In genomic region chr2:128751030-128751429, GRCm38 (mm10) we compare ENCODE assay signal across 30 mouse cellular contexts. TPM values are rescaled to one million over a fixed set of nuclear protein-coding genes. Genes with fewer than 3 reads are reported as not detected.
DNase-seq lines count a peak whose midpoint lies in the region; ATAC-seq and TF ChIP-seq lines count a peak whose summit lies in the region.
"Had no signal": no experiment of that assay in that cellular context is flagged by ENCODE, and none has a peak within 500 bp of the region (broad histone marks: within the 10 kb centered on the region; RNA-seq: fewer than 3 reads in every experiment).

No protein-coding gene starts in this region.

- TF ChIP-seq EP300 in liver, postnatal 0 days (IDR thresholded peaks at IDR 0.05; ENCODE audit: low read depth) = peak; percentile 63; the same call in 1 of the 2 replicates

- peaks cover 32% of the 10 kb centered on the region; the same call in 1 of the 2 replicates for H3K79me2 ChIP-seq in macrophage (ENCODE audit: inconsistent target)

- no peaks in the 10 kb centered on the region for H3K9me3 ChIP-seq in liver, postnatal 0 days (ENCODE audit: low read length)
- H3K9me3 ChIP-seq in midbrain, embryonic 10.5 days (replicated peaks) = no peaks in the 10 kb centered on the region
- H3K9me3 ChIP-seq: embryonic facial prominence, embryonic 12.5 days; forebrain, embryonic 10.5 days; forebrain, embryonic 15.5 days; heart, embryonic 10.5 days; liver, embryonic 12.5 days; megakaryocyte, embryonic 14.5 days; midbrain, embryonic 13.5 days had no signal

- 51% methylated on average over 6 of the region's 6 CpGs for WGBS in kidney, adult 2 months
- 47% methylated on average over 6 of the region's 6 CpGs for WGBS in liver, postnatal 0 days (ENCODE audit: insufficient replicate concordance)
- WGBS in macrophage (ENCODE audit: missing documents) = 14% methylated on average over 6 of the region's 6 CpGs
- WGBS in midbrain, embryonic 10.5 days = 89% methylated on average over 6 of the region's 6 CpGs

- H3K4me2 ChIP-seq in liver, postnatal 0 days (ENCODE audit: low read depth, low read length) = no peak overlapping the region
- H3K4me2 ChIP-seq: embryonic facial prominence, embryonic 12.5 days; forebrain, embryonic 15.5 days; liver, embryonic 12.5 days; midbrain, embryonic 13.5 days had no signal

- H3K27me3 ChIP-seq in kidney, adult 2 months (replicated peaks; ENCODE audit: control insufficient read depth, insufficient read depth, low read length) = no peaks in the 10 kb centered on the region
- H3K27me3 ChIP-seq in liver, postnatal 0 days (ENCODE audit: insufficient read depth, low read length) = no peaks in the 10 kb centered on the region
- no peaks in the 10 kb centered on the region for H3K27me3 ChIP-seq in midbrain, embryonic 10.5 days (ENCODE audit: low read depth, poor library complexity, severe bottlenecking)
- H3K27me3 ChIP-seq: embryonic facial prominence, embryonic 12.5 days; forebrain, embryonic 15.5 days; liver, embryonic 12.5 days; midbrain, embryonic 13.5 days; Patski had no signal

- no peak for TF ChIP-seq CTCF in gastrocnemius, adult 2 months (IDR thresholded peaks at IDR 0.05)
- no peak for TF ChIP-seq CTCF in kidney, adult 2 months (conservative IDR thresholded peaks at IDR 0.05; ENCODE audit: insufficient read depth, insufficient read length, low read depth, low read length)
- TF ChIP-seq CTCF in liver, postnatal 0 days (IDR thresholded peaks at IDR 0.05; ENCODE audit: low read depth) = no peak

- H3K9ac ChIP-seq in liver, postnatal 0 days (replicated peaks) = no peak overlapping the region
- H3K9ac ChIP-seq: embryonic facial prominence, embryonic 12.5 days; forebrain, embryonic 15.5 days; liver, embryonic 12.5 days; midbrain, embryonic 13.5 days had no signal

- H3K36me3 ChIP-seq in kidney, adult 2 months (ENCODE audit: control insufficient read depth, insufficient read depth, low read length) = no peaks in the 10 kb centered on the region; the same call in 1 of the 2 replicates
- 0 out of 2 replicates have a peak, but pooled peaks cover 3% of the 10 kb centered on the region for H3K36me3 ChIP-seq in liver, postnatal 0 days (replicated peaks; ENCODE audit: insufficient read depth, low read length)
- peaks cover 57% of the 10 kb centered on the region for H3K36me3 ChIP-seq in macrophage (ENCODE audit: inconsistent target)
- no peaks in the 10 kb centered on the region for H3K36me3 ChIP-seq in midbrain, embryonic 10.5 days
- H3K36me3 ChIP-seq: forebrain, embryonic 15.5 days; heart, embryonic 10.5 days; liver, embryonic 12.5 days; midbrain, embryonic 13.5 days had no signal

- H3K4me1 ChIP-seq in kidney, adult 2 months (ENCODE audit: control insufficient read depth, insufficient read depth, low read length) = peaks cover 17% of the 10 kb centered on the region
- no peaks in the 10 kb centered on the region; the same call in 1 of the 2 replicates for H3K4me1 ChIP-seq in liver, postnatal 0 days (ENCODE audit: insufficient read depth)
- peaks cover 6% of the 10 kb centered on the region for H3K4me1 ChIP-seq in midbrain, embryonic 10.5 days
- H3K4me1 ChIP-seq: forebrain, embryonic 15.5 days; midbrain, embryonic 13.5 days had no signal

- H3K27ac ChIP-seq in gastrocnemius, adult 2 months = peak overlapping the region; percentile 66
- peak overlapping the region; percentile 85 for H3K27ac ChIP-seq in kidney, adult 2 months (ENCODE audit: insufficient read depth, low read depth, low read length)
- no peak overlapping the region for H3K27ac ChIP-seq in liver, postnatal 0 days (ENCODE audit: low read depth)
- H3K27ac ChIP-seq in macrophage = peak overlapping the region; percentile 56
- H3K27ac ChIP-seq in midbrain, embryonic 10.5 days (replicated peaks) = no peak overlapping the region
- H3K27ac ChIP-seq: embryonic facial prominence, embryonic 12.5 days; forebrain, embryonic 10.5 days; forebrain, embryonic 15.5 days; liver, embryonic 12.5 days; midbrain, embryonic 13.5 days had no signal

- no peak for ATAC-seq in liver, postnatal 0 days
- ATAC-seq: forebrain, embryonic 15.5 days; hindbrain, embryonic 16.5 days; liver, embryonic 12.5 days; midbrain, embryonic 13.5 days; Patski had no signal

- TF ChIP-seq POLR2A in kidney, adult 2 months (IDR thresholded peaks at IDR 0.05; ENCODE audit: low read depth, low read length) = no peak

- no peak for DNase-seq in gastrocnemius, adult 2 months
- DNase-seq in gastrocnemius, adult 18-20 months (ENCODE audit: low spot score) = no peak
- peak; percentile 60 for DNase-seq in kidney, adult 2 months
- no peak for DNase-seq in kidney, adult 8-10 months
- no peak for DNase-seq in liver, postnatal 0 days
- no peak for DNase-seq in liver
- DNase-seq in midbrain, embryonic 10.5 days (ENCODE audit: low spot score) = no peak
- DNase-seq: adrenal gland, postnatal 10 days; cerebellum, adult 11-12 months; cerebellum, adult 9-11 months; embryo, embryonic 11 days; heart, postnatal 10 days; kidney, postnatal 14 days; layer of hippocampus, adult 9-11 months; lung, adult 18-20 months; lung, postnatal 36 days; thymus, adult 2 months; thymus, postnatal 36 days had no signal

- intact Hi-C loops in gastrocnemius, adult 2 months (cut with DNase I) = no loop called here

- H3K4me3 ChIP-seq in gastrocnemius, adult 2 months = peak overlapping the region; percentile 9; the same call in 1 of the 2 replicates
- no peak overlapping the region for H3K4me3 ChIP-seq in kidney, adult 2 months (ENCODE audit: insufficient read depth, low read depth, low read length)
- no peak overlapping the region for H3K4me3 ChIP-seq in liver, postnatal 0 days (ENCODE audit: low read depth, low read length)
- H3K4me3 ChIP-seq in macrophage (ENCODE audit: inconsistent target) = no peak overlapping the region
- H3K4me3 ChIP-seq in midbrain, embryonic 10.5 days = no peak overlapping the region
- H3K4me3 ChIP-seq: embryonic facial prominence, embryonic 12.5 days; forebrain, embryonic 10.5 days; forebrain, embryonic 15.5 days; heart, embryonic 10.5 days; liver, embryonic 12.5 days; megakaryocyte, embryonic 14.5 days; midbrain, embryonic 13.5 days had no signal

RNA-seq across cellular contexts. Expression of gene Mertk, which starts 52.3 kb away (rescaled TPM):
- total RNA-seq in gastrocnemius, adult 2 months (2021) = 1 to 10 TPM; 1.6 to 3.5 TPM
- total RNA-seq in gastrocnemius, adult 18-20 months (2021) = 1 to 10 TPM; 2.2 to 2.8 TPM
- 12.4 and 13.3 TPM in 2 replicates for polyA plus RNA-seq in kidney, adult 2 months (2012; rRNA removed)
- 5.2 and 6.1 TPM in 2 replicates for polyA plus RNA-seq in liver, postnatal 0 days (2015; fragmentation: Nextera tagmentation; extraction: Ambion mirVana)
- total RNA-seq in macrophage (2018; cell fraction: chromatin; rRNA removed) = 100 to 1,000 TPM; 216 to 688 (median 445) TPM
- total RNA-seq in macrophage (2018; cell fraction: cytosol; rRNA removed) = 100 to 1,000 TPM in 20 of 26 experiments, 10 to 100 TPM in 6; 59.3 to 173 (median 123) TPM
- 100 to 1,000 TPM; 191 to 540 (median 334) TPM for total RNA-seq in macrophage (2018; cell fraction: nucleus; rRNA removed)
- polyA plus RNA-seq in macrophage (2018) = 63.8 to 164 TPM (median 95.9 TPM) in 3 replicates
- 3.1 and 3.7 TPM in 2 replicates for polyA plus RNA-seq in midbrain, embryonic 10.5 days (2016; fragmentation: Nextera tagmentation; extraction: Ambion mirVana)
- total RNA-seq: MEL; monocyte, adult 5-6 weeks had no signal

Comparison
In these comparisons a context has a peak if more than half of its experiments do, and no peak if none do; other contexts are left out.
1. H3K27ac ChIP-seq: peak in gastrocnemius, adult 2 months (single experiment), kidney, adult 2 months (single experiment) and macrophage (single experiment); none in liver, postnatal 0 days (single experiment) and midbrain, embryonic 10.5 days (single experiment).